Mouse (Mus musculus) brain, embryonic 14.5 days (tissue): ENCODE data around the gene Ppm1n.

Experiments
- CTCF ChIP-seq: fragments of 200-500 bp; IDR thresholded peaks from 2 replicates; pipeline ENCODE4 v1.5.1; 2012; ENCODE audit warnings: inconsistent platforms, mild to moderate bottlenecking, moderate library complexity, borderline replicate concordance; ENCODE audit not compliant: insufficient read depth, insufficient read length; ENCODE audit errors: extremely low read depth
- POLR2A ChIP-seq: fragments of 200-500 bp; IDR thresholded peaks from 2 replicates; pipeline ENCODE4 v1.6.1; 2012; ENCODE audit warnings: mild to moderate bottlenecking, inconsistent platforms, borderline replicate concordance; ENCODE audit not compliant: poor library complexity, insufficient read depth, insufficient read length, severe bottlenecking; ENCODE audit errors: extremely low read depth

DNA sequence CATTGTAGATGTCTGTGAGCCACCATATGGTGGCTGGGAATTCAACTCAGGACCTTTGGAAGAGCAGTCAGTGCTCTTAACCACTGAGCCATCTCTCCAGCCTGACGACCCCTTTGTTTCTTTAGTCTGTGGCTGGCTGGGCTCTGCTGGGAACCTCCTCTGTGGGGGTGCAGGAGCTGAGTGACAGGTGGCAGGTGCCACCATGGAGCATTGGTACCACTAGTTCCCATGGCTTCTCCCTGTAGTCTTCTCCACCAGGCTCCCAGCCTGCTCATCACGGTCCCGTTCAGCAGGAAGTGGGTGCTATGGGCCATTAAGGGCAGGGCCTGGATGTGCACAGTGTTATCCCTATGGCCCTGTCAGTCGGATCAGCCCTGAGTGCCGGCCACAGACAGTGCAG lies 45.2 kb downstream of the Ppm1n start:
- no peak for TF ChIP-seq CTCF
- no peak for TF ChIP-seq POLR2A
